Mouse (Mus musculus): ENCODE results near the gene Gipc3. TPM values are rescaled to one million over a fixed set of nuclear protein-coding genes. Genes with fewer than 3 reads are reported as not detected.

The Gipc3 gene
- total RNA-seq, 1 experiment from 2014 or later: 4.5 TPM

Small RNA genes lying within 50 kb of the gene (microRNA-seq; reads per million reads assigned to microRNA genes)
- 0 to 0.69 reads per million in 2 experiments for gene Mir6913

Other genes starting within 250 kb of the Gipc3 start
- gene Creb3l3, start 244.4 kb downstream of the Gipc3 start, total RNA-seq (2021): 1.6 and 2.7 TPM in 2 replicates
- 182 and 184 TPM in 2 replicates for gene Map2k2, start 237.4 kb downstream of the Gipc3 start, total RNA-seq (2021)
- 72.8 and 96.8 TPM in 2 replicates for gene Zbtb7a, start 208.0 kb downstream of the Gipc3 start, total RNA-seq (2021)
- gene Pias4, start 175.3 kb downstream of the Gipc3 start, total RNA-seq (2021): 33.1 and 36.9 TPM in 2 replicates
- 1,495 and 1,572 TPM in 2 replicates for gene Eef2, start 166.6 kb downstream of the Gipc3 start, total RNA-seq (2021)
- 70.8 and 76.5 TPM in 2 replicates for gene Dapk3, start 160.3 kb downstream of the Gipc3 start, total RNA-seq (2021)
- not detected in 2 replicates for gene 4930442H23Rik, start 159.4 kb downstream of the Gipc3 start, total RNA-seq (2021)
- gene Nmrk2, start 141.2 kb downstream of the Gipc3 start, total RNA-seq (2021): not detected in 2 replicates
- gene Atcay, start 112.4 kb downstream of the Gipc3 start, total RNA-seq (2021): 1.0 and 2.8 TPM in 2 replicates
- gene Zfr2, start 110.1 kb downstream of the Gipc3 start, total RNA-seq (2021): 14.0 and 22.3 TPM in 2 replicates
- gene Matk, start 90.3 kb downstream of the Gipc3 start, total RNA-seq (2021): 0.82 and 1.4 TPM in 2 replicates
- gene Mrpl54, start 76.3 kb downstream of the Gipc3 start, total RNA-seq (2021): 116 and 128 TPM in 2 replicates
- gene Apba3, start 76.3 kb downstream of the Gipc3 start, total RNA-seq (2021): 70.4 and 110 TPM in 2 replicates
- gene Tjp3, start 51.7 kb downstream of the Gipc3 start, total RNA-seq (2021): 0.18 TPM in 1 of 2 replicates, not detected in the other
- 44.6 and 51.8 TPM in 2 replicates for gene Pip5k1c, start 50.3 kb downstream of the Gipc3 start, total RNA-seq (2021)
- 44.0 and 45.7 TPM in 2 replicates for gene Cactin, start 22.2 kb downstream of the Gipc3 start, total RNA-seq (2021)
- gene Tbxa2r, start 14.5 kb downstream of the Gipc3 start, total RNA-seq (2021): 65.7 and 69.5 TPM in 2 replicates
- 102 and 111 TPM in 2 replicates for gene Hmg20b, start 7.2 kb upstream of the Gipc3 start, total RNA-seq (2021)
- gene Mfsd12, start 14.2 kb upstream of the Gipc3 start, total RNA-seq (2021): 14.3 and 21.6 TPM in 2 replicates
- gene 4930404N11Rik, start 22.6 kb upstream of the Gipc3 start, total RNA-seq (2021): 1.4 and 2.4 TPM in 2 replicates
- gene Fzr1, start 35.2 kb upstream of the Gipc3 start, total RNA-seq (2021): 49.3 and 51.6 TPM in 2 replicates
- 48.4 and 52.7 TPM in 2 replicates for gene Dohh, start 41.2 kb upstream of the Gipc3 start, total RNA-seq (2021)
- 1.7 TPM in 2 replicates for gene Gm48551, start 41.2 kb upstream of the Gipc3 start, total RNA-seq (2021)
- gene Gm48552, start 45.7 kb upstream of the Gipc3 start, total RNA-seq (2021): 1.5 TPM in 1 of 2 replicates, not detected in the other
- 1.4 TPM in 1 of 2 replicates, not detected in the other for gene Smim24, start 49.8 kb upstream of the Gipc3 start, total RNA-seq (2021)
- 100 and 129 TPM in 2 replicates for gene Nfic, start 112.4 kb upstream of the Gipc3 start, total RNA-seq (2021)
- gene Celf5, start 139.4 kb upstream of the Gipc3 start, total RNA-seq (2021): 0.43 and 1.2 TPM in 2 replicates
- 120 and 128 TPM in 2 replicates for gene Ncln, start 153.1 kb upstream of the Gipc3 start, total RNA-seq (2021)
- gene S1pr4, start 156.9 kb upstream of the Gipc3 start, total RNA-seq (2021): 0.85 and 1.4 TPM in 2 replicates
- 0.61 TPM in 1 of 2 replicates, not detected in the other for gene Gna15, start 181.0 kb upstream of the Gipc3 start, total RNA-seq (2021)
- gene Gna11, start 201.9 kb upstream of the Gipc3 start, total RNA-seq (2021): 76.8 and 77.9 TPM in 2 replicates
- 983 and 1,070 TPM in 2 replicates for gene Aes, start 216.2 kb upstream of the Gipc3 start, total RNA-seq (2021)
- gene Tle2, start 231.3 kb upstream of the Gipc3 start, total RNA-seq (2021): 52.8 and 67.8 TPM in 2 replicates

Measured in adrenal gland, postnatal 25 days (tissue).